Mouse (Mus musculus) liver, embryonic 14.5 days (tissue): ENCODE data around the gene Gm49380.

Experiments used
- CTCF ChIP-seq: IDR thresholded peaks from 2 replicates; pipeline ENCODE4 v1.5.1; 2016; ENCODE audit warnings: antibody characterized with exemption, low read depth, control low read depth
- EP300 ChIP-seq: IDR thresholded peaks from 2 replicates; pipeline ENCODE4 v1.6.1; 2016; ENCODE audit warnings: antibody characterized with exemption, low read depth

- TF ChIP-seq CTCF (peak; percentile 84), EP300 (no peak)
These were observed 46.5 kb downstream of the Gm49380 start, which contains the start of gene Usp2 for GRCm38 (mm10) chr9:44066785-44067225.
